Mouse (Mus musculus) neural tube, embryonic 12.5 days (tissue): ENCODE measurements at regions not wholly inside any gene's neighbourhood (a gene's known extent, or its start where the extent isn't known, plus 50 kb on each side); places are given as distances from the start of the nearest gene placed in this dataset.

Experiments
- ATAC-seq: fragments of 200-750 bp; cut with Nextera tagmentation; 2 replicates; pipeline ENCODE4 v1.8.0; 2017; ENCODE audit warnings: low read depth, mild to moderate bottlenecking, moderate TSS enrichment, moderate library complexity; ENCODE audit not compliant: low FRiP score
- H3K27ac ChIP-seq: fragments of 300-500 bp; sonication (generic); 2 replicates; pipeline ENCODE4 v1.5.1; 2016
- H3K27me3 ChIP-seq: fragments of 300-500 bp; sonication (generic); replicated peaks from 2 replicates; pipeline ENCODE4 v1.6.1; 2016; ENCODE audit warnings: mild to moderate bottlenecking
- H3K36me3 ChIP-seq: fragments of 300-500 bp; sonication (generic); 2 replicates; pipeline ENCODE4 v1.6.1; 2016; ENCODE audit warnings: mild to moderate bottlenecking
- H3K4me1 ChIP-seq: fragments of 300-500 bp; sonication (generic); 2 replicates; pipeline ENCODE4 v1.6.1; 2016
- H3K4me2 ChIP-seq: fragments of 300-500 bp; sonication (generic); replicated peaks from 2 replicates; pipeline ENCODE4 v1.6.1; 2016; ENCODE audit warnings: mild to moderate bottlenecking
- H3K4me3 ChIP-seq: fragments of 300-500 bp; sonication (generic); 2 replicates; pipeline ENCODE4 v1.5.1; 2016
- H3K9ac ChIP-seq: fragments of 300-500 bp; sonication (generic); 2 replicates; pipeline ENCODE4 v1.6.1; 2016; ENCODE audit warnings: mild to moderate bottlenecking
- H3K9me3 ChIP-seq: fragments of 300-500 bp; sonication (generic); 2 replicates; pipeline ENCODE4 v1.6.1; 2016; ENCODE audit warnings: mild to moderate bottlenecking
- WGBS: fragments of 180-500 bp; shearing (Covaris S2); methylation state at CpG from one replicate; pipeline ENCODE4 v1.1.7; 2016; 5-methylcytosine and 5-hydroxymethylcytosine counted together

GRCm38 (mm10) chr12:20232746-20233453 is 278.6 kb downstream of the Gm21863 start:
- H3K4me1 ChIP-seq = no peaks in the 10 kb centered on the region
- peak; percentile 61 for ATAC-seq
- no peak overlapping the region for H3K9ac ChIP-seq
- H3K4me3 ChIP-seq = peak overlapping the region; percentile 0; the same call in 1 of the 2 replicates
- H3K4me2 ChIP-seq = no peak overlapping the region
- no peak overlapping the region for H3K27ac ChIP-seq
- peaks cover 64% of the 10 kb centered on the region for H3K9me3 ChIP-seq
- peaks cover 15% of the 10 kb centered on the region for H3K36me3 ChIP-seq
- 64% methylated on average over 32 of the region's 32 CpGs for WGBS
- H3K27me3 ChIP-seq = peaks cover 5% of the 10 kb centered on the region; the same call in 1 of the 2 replicates

- no peak overlapping the region for H3K9ac ChIP-seq
- no peak overlapping the region for H3K27ac ChIP-seq
- H3K27me3 ChIP-seq = peaks cover 5% of the 10 kb centered on the region; the same call in 1 of the 2 replicates
- H3K4me1 ChIP-seq = no peaks in the 10 kb centered on the region
- 70% methylated on average over 17 of the region's 17 CpGs for WGBS
- H3K36me3 ChIP-seq = peaks cover 15% of the 10 kb centered on the region
- no peak overlapping the region for H3K4me2 ChIP-seq
- peak; percentile 23 for ATAC-seq
- peak overlapping the region; percentile 5; the same call in 1 of the 2 replicates for H3K4me3 ChIP-seq
- peaks cover 58% of the 10 kb centered on the region for H3K9me3 ChIP-seq
Observed at GRCm38 (mm10) chr12:20233454-20233831, 279.1 kb downstream of the Gm21863 start.

DNA sequence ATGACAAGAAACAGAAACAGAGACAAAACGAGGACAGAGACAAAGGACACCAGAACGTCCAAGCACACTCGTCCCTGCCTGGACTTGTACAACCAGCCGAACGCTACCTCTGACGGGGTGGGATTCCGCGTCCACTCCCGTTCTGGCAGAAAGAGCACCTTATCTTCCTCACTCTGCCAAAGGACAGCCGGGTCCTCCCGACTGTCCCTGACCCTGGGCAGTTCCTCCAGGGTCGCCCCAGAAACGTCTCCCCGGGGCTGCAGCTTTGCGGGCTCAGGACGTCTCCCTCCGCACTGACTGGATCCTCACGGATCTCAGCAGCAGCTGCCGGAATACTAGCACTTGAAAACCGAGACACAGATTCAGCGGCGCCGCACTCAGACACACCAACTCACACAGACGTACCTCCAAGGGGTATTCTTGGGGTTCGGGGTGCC is 279.6 kb downstream of the Gm21863 start:
- 71% methylated on average over 25 of the region's 25 CpGs for WGBS
- Histone ChIP-seq H3K36me3 (peaks cover 15% of the 10 kb centered on the region), H3K4me1 (no peaks in the 10 kb centered on the region), H3K9me3 (peaks cover 54% of the 10 kb centered on the region), H3K27ac (no peak overlapping the region), H3K27me3 (peaks cover 5% of the 10 kb centered on the region; the same call in 1 of the 2 replicates), H3K4me2 (no peak overlapping the region), H3K4me3 (peak overlapping the region; percentile 5; the same call in 1 of the 2 replicates), H3K9ac (no peak overlapping the region)
- peak; percentile 41 for ATAC-seq
